Mouse (Mus musculus) heart, adult 2 months (tissue): ENCODE results near the gene Nenf. TPM values are rescaled to one million over a fixed set of nuclear protein-coding genes. Genes with fewer than 3 reads are reported as not detected.
A peak's percentile ranks its signal among the peaks of the same experiment; 100 is the strongest.

Experiments used
- DNase-seq, 2 experiments: peaks; one replicate each; pipeline ENCODE4 v3.0.0; 2021
- H3K27ac ChIP-seq: fragments of 200-600 bp; 2 replicates; pipeline ENCODE4 v1.8.1; 2022
- H3K27me3 ChIP-seq: fragments of 200-500 bp; 2 replicates; pipeline ENCODE4 v1.6.1; 2012; ENCODE audit warnings: mild to moderate bottlenecking, low read length, inconsistent platforms, mixed read lengths; ENCODE audit not compliant: control insufficient read depth, insufficient read depth
- H3K36me3 ChIP-seq: fragments of 200-500 bp; 2 replicates; pipeline ENCODE4 v1.6.1; 2012; ENCODE audit warnings: low read length, inconsistent platforms; ENCODE audit not compliant: control insufficient read depth, insufficient read depth
- H3K4me1 ChIP-seq: fragments of 200-500 bp; 2 replicates; pipeline ENCODE4 v1.6.1; 2011; ENCODE audit warnings: low read length; ENCODE audit not compliant: control insufficient read depth, insufficient read depth
- H3K4me3 ChIP-seq: fragments of 200-600 bp; 2 replicates; pipeline ENCODE4 v1.8.1; 2022
- H3K79me2 ChIP-seq: fragments of 200-500 bp; replicated peaks from 2 replicates; pipeline ENCODE4 v1.6.1; 2012; ENCODE audit warnings: mild to moderate bottlenecking, inconsistent platforms, low read length, moderate library complexity, mixed read lengths; ENCODE audit not compliant: control insufficient read depth, insufficient read depth
- H3K9ac ChIP-seq: fragments of 200-500 bp; 2 replicates; pipeline ENCODE4 v1.6.1; 2012; ENCODE audit warnings: low read depth, mild to moderate bottlenecking, control low read depth, inconsistent platforms, low read length, mixed read lengths
- CTCF ChIP-seq: fragments of 200-600 bp; IDR thresholded peaks from 2 replicates; pipeline ENCODE4 v1.8.1; 2022; ENCODE audit warnings: antibody characterized with exemption, mild to moderate bottlenecking, moderate library complexity
- EP300 ChIP-seq: fragments of 200-500 bp; IDR thresholded peaks from 2 replicates; pipeline ENCODE4 v1.6.1; 2011; ENCODE audit warnings: low read depth, low read length, control low read depth; ENCODE audit not compliant: insufficient read depth
- POLR2A ChIP-seq: fragments of 200-500 bp; IDR thresholded peaks from 2 replicates; pipeline ENCODE4 v1.6.1; 2011; ENCODE audit warnings: mild to moderate bottlenecking, low read depth, low read length, control low read depth; ENCODE audit not compliant: insufficient read depth
- WGBS: fragments of 180-500 bp; shearing (Covaris S2); methylation state at CpG from one replicate; pipeline ENCODE4 v1.1.7; 2018; 5-methylcytosine and 5-hydroxymethylcytosine counted together
- intact Hi-C: fragments of 180-260 bp; cut with DNase I; formaldehyde crosslinking; loops from one replicate; pipeline ENCODE4 v1.15.1; 2025
- polyA plus RNA-seq: library from polyadenylated mRNA; depleted of rRNA; stranded (reverse); fragments of >200 nt; gene quantifications from 2 replicates; pipeline ENCODE4 v1.2.3, GENCODE M21; 2012
- total RNA-seq, 2 experiments: library from RNA; stranded (reverse); gene quantifications; 2 replicates each; pipeline ENCODE4 v1.2.3; 2021

Gene Nenf
- total and polyA plus RNA-seq, 3 experiments, result 95.9 to 182 (median 107) TPM

DNA sequence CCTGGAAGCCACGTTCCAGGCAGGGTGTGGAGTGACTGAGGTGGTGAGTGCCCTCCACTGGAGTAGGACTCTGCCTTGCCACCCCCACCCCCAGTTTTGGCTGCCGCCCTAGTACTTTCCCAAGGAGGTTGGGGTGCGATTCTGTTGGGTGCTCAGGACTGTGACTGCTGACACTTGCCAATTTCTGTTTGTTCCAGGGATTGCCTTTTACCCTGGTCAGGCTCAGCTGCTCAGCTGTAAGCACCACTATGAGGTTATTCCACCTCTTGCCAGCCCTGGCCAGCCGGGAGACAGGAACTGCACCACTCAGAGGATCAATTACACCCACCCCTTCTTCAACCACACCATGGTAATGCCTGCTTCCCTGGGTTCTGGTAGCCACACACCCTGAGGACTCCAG is 22.5 kb upstream of the Nenf start:
- H3K79me2 ChIP-seq, result no peaks in the 10 kb centered on the region
- WGBS, result 79% methylated on average over 4 of the region's 4 CpGs

DNA sequence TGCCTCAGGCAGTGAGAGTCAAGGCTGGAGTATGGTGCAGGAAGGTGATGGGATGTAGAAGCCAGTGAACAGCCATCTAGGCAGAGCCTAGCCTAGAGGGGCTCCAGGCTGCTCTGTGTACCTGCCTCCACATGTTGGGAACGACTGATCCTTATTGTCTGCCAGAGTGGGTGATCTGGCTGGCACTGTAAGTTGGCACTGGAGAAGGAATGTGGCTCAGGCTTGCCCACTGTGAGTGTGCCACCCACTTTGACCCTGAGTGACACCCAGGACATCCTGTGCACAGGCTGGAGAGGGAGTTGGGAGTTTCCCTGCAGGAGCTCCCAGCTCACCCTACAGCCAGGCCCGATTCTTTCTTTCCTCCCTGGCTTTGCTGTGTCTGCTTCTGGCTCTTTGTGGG is 21.9 kb upstream of the Nenf start:
- 47% methylated on average over 2 of the region's 2 CpGs for WGBS
- intact Hi-C loops, result no loop called here
- H3K36me3 ChIP-seq, result no peaks in the 10 kb centered on the region

More for the DNA sequence above, 22.5 kb upstream of the Nenf start:
- TF ChIP-seq POLR2A (no peak), EP300 (no peak), CTCF (no peak)
- H3K4me1 ChIP-seq, result no peaks in the 10 kb centered on the region
- intact Hi-C loops, result no loop called here
- no peak overlapping the region for H3K27ac ChIP-seq
- no peak overlapping the region for H3K9ac ChIP-seq
- DNase-seq, result no peak
- no peaks in the 10 kb centered on the region for H3K27me3 ChIP-seq
- H3K4me3 ChIP-seq, result no peak overlapping the region
- no peaks in the 10 kb centered on the region for H3K36me3 ChIP-seq

DNA sequence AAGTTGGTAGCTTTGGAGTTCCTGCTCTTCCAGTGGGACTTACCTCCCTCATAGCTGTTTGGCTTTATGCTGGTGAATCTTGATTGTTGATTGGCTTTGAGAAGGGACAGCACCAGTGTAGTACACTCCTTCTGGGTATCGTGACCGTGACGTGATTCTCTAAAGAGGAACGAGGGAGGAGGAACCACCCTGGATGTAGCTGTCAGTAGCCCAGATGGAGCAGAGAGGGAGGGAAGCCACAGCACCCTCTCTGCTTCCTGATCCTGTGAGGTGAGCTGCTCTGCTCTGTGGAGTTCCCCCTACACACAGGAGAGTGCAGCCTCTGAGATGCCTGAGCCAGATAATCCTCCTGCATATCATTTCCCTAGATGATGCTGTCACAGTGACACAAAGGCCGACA is 16.5 kb upstream of the Nenf start:
- no peaks in the 10 kb centered on the region for H3K36me3 ChIP-seq
- no peaks in the 10 kb centered on the region for H3K79me2 ChIP-seq
- no peak overlapping the region for H3K9ac ChIP-seq
- no peak overlapping the region for H3K27ac ChIP-seq
- no peak for DNase-seq
- H3K4me3 ChIP-seq, result no peak overlapping the region
- intact Hi-C loops, result no loop called here
- TF ChIP-seq CTCF, result no peak
- WGBS, result 69% methylated on average over 5 of the region's 5 CpGs
- no peaks in the 10 kb centered on the region for H3K27me3 ChIP-seq
- H3K4me1 ChIP-seq, result no peaks in the 10 kb centered on the region

More for the DNA sequence above, 21.9 kb upstream of the Nenf start:
- no peak overlapping the region for H3K9ac ChIP-seq
- H3K4me3 ChIP-seq, result no peak overlapping the region
- no peaks in the 10 kb centered on the region for H3K79me2 ChIP-seq
- TF ChIP-seq CTCF, result no peak
- TF ChIP-seq POLR2A, result no peak
- no peak for TF ChIP-seq EP300
- no peaks in the 10 kb centered on the region for H3K4me1 ChIP-seq
- no peak overlapping the region for H3K27ac ChIP-seq
- DNase-seq, result no peak
- H3K27me3 ChIP-seq, result no peaks in the 10 kb centered on the region

DNA sequence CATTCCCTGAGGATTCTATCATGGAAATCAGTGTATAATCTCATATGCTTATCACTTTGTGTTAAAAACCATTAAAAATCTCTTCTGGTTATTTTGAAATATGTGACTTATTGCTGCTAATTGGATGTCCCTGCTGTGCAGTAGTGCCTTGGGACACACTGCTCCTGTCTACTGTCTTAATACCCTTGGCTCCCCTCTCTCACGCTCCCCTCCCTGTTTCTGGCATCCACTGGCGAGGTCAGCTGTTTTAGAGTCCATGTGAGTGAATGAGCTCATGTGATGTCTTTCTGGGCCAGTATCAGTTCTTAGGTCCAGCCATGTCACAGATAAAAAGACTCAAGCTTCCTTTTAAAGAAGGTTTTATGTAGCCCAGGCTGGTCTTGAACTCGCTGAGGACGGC is 12.4 kb upstream of the Nenf start:
- Histone ChIP-seq H3K27me3 (no peaks in the 10 kb centered on the region), H3K4me3 (no peak overlapping the region), H3K27ac (no peak overlapping the region), H3K4me1 (peaks cover 2% of the 10 kb centered on the region; the same call in 1 of the 2 replicates), H3K79me2 (no peaks in the 10 kb centered on the region), H3K36me3 (no peaks in the 10 kb centered on the region), H3K9ac (no peak overlapping the region)
- DNase-seq, result no peak
- intact Hi-C loops, result no loop called here
- WGBS, result 84% methylated on average over 4 of the region's 4 CpGs
- TF ChIP-seq CTCF (no peak), POLR2A (no peak), EP300 (no peak)

DNA sequence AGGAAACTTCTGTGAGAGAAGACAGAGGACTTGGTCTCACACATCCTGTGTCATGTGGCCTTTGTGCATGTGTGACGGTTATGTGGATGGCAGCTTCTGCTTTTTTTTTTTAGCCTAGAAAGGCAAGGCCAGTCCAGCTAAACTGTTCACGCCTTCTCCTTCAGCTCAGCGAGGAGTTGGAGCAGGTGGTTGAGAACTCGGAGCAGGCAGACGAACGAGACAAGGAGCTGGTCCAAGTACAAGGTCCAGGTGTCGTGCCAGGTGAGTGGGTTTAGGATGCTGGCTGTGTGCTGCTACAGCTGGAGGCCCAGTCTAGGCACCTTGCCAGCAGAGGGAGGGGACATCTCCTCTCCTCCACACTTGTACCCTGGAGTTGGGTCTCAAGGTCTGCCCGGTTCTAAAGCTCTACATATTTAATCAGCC is 10.0 kb upstream of the Nenf start:
- no peak overlapping the region for H3K27ac ChIP-seq
- no peak for TF ChIP-seq POLR2A
- TF ChIP-seq CTCF, result no peak
- no peak for TF ChIP-seq EP300
- peak in 1 of 2 experiments; percentile 23 for DNase-seq
- peaks cover 2% of the 10 kb centered on the region; the same call in 1 of the 2 replicates for H3K4me1 ChIP-seq
- no peak overlapping the region for H3K4me3 ChIP-seq
- 71% methylated on average over 8 of the region's 8 CpGs for WGBS
- no peaks in the 10 kb centered on the region for H3K27me3 ChIP-seq
- intact Hi-C loops, result no loop called here
- H3K36me3 ChIP-seq, result no peaks in the 10 kb centered on the region
- no peak overlapping the region for H3K9ac ChIP-seq
- H3K79me2 ChIP-seq, result no peaks in the 10 kb centered on the region

GRCm38 (mm10) chr1:191327258-191327657 is 9.3 kb upstream of the Nenf start:
- Histone ChIP-seq H3K79me2 (no peaks in the 10 kb centered on the region), H3K27ac (no peak overlapping the region), H3K4me3 (no peak overlapping the region), H3K9ac (no peak overlapping the region), H3K4me1 (peaks cover 2% of the 10 kb centered on the region; the same call in 1 of the 2 replicates), H3K36me3 (no peaks in the 10 kb centered on the region), H3K27me3 (no peaks in the 10 kb centered on the region)
- DNase-seq, result no peak
- TF ChIP-seq EP300 (no peak), POLR2A (no peak), CTCF (no peak)
- intact Hi-C loops, result no loop called here
- WGBS, result 74% methylated on average over 8 of the region's 8 CpGs
